Mouse (Mus musculus): ENCODE data around the gene BC004004. TPM values are rescaled to one million over a fixed set of nuclear protein-coding genes. Genes with fewer than 3 reads are reported as not detected.
A peak's percentile ranks its signal among the peaks of the same experiment; 100 is the strongest.
"Not testable (repeated sequence)": the region's sequence is repeated elsewhere in the genome, so short reads cannot be mapped to it uniquely, and the experiment has no call there.

BC004004 gene
- polyA plus RNA-seq, 1 experiment: 120 TPM

GRCm38 (mm10) chr17:29263417-29263816 is 5.2 kb upstream of the BC004004 start:
- peaks cover 23% of the 10 kb centered on the region for H3K79me2 ChIP-seq (ENCODE audit: control insufficient read depth, insufficient read depth)
- TF ChIP-seq SRF (IDR thresholded peaks at IDR 0.05; ENCODE audit: control insufficient read depth, insufficient read length, low read depth): no peak
- TF ChIP-seq POLR2AphosphoS2 (IDR thresholded peaks at IDR 0.05; ENCODE audit: insufficient read length, low read depth): no peak
- no peak for TF ChIP-seq POLR2A (IDR thresholded peaks at IDR 0.05; ENCODE audit: insufficient read length, low read depth)
- no peak for TF ChIP-seq TCF3 (IDR thresholded peaks at IDR 0.05; ENCODE audit: insufficient read length, low read depth)
- no peak for TF ChIP-seq USF1 (IDR thresholded peaks at IDR 0.05; ENCODE audit: low read depth)
- no peak for TF ChIP-seq MYOD1 (IDR thresholded peaks at IDR 0.05; ENCODE audit: control insufficient read depth in 1 of 3, insufficient read length in 2 of 3, low read depth in 2 of 3)
- TF ChIP-seq E2F4 (IDR thresholded peaks at IDR 0.05; ENCODE audit: insufficient read depth): no peak
- TF ChIP-seq MYOG (IDR thresholded peaks at IDR 0.05; ENCODE audit: control insufficient read depth in 1 of 3, insufficient read depth in 1 of 3, insufficient read length in 2 of 3, low read depth in 2 of 3): no peak
- TF ChIP-seq REST (IDR thresholded peaks at IDR 0.05; ENCODE audit: insufficient read depth, insufficient read length): no peak
- TF ChIP-seq TCF12 (IDR thresholded peaks at IDR 0.05; ENCODE audit: insufficient read depth, poor library complexity, severe bottlenecking): no peak
- no peak for TF ChIP-seq MAX (IDR thresholded peaks at IDR 0.05; ENCODE audit: low read depth)
- no peak for TF ChIP-seq CEBPB (IDR thresholded peaks at IDR 0.05; ENCODE audit: insufficient read depth, poor library complexity, severe bottlenecking)
- H3K36me3 ChIP-seq (ENCODE audit: control insufficient read depth, insufficient read depth): no peaks in the 10 kb centered on the region
- no peaks in the 10 kb centered on the region for H3K27me3 ChIP-seq (ENCODE audit: control insufficient read depth, insufficient read depth, insufficient read length)
- H3K4me3 ChIP-seq: peak overlapping the region; percentile 68
- H3ac ChIP-seq (ENCODE audit: control insufficient read depth, insufficient read length): peak overlapping the region; percentile 16
- peak overlapping the region; percentile 75 for H3K4me2 ChIP-seq (ENCODE audit: low read depth)

GRCm38 (mm10) chr17:29263840-29264633 is 4.6 kb upstream of the BC004004 start, which contains the start of gene Ppil1:
Gene Ppil1 (minus strand): TSS chr17:29264186.
- Histone ChIP-seq H3ac (ENCODE audit: control insufficient read depth, insufficient read length) (peak within 1 kb of the TSS; percentile 16), H3K4me3 (peak within 1 kb of the TSS; percentile 68), H3K4me2 (ENCODE audit: low read depth) (peak within 1 kb of the TSS; percentile 76), H3K36me3 (ENCODE audit: control insufficient read depth, insufficient read depth) (no peaks in the 10 kb centered on the region), H3K27me3 (ENCODE audit: control insufficient read depth, insufficient read depth, insufficient read length) (no peaks in the 10 kb centered on the region), H3K79me2 (ENCODE audit: control insufficient read depth, insufficient read depth) (peaks cover 20% of the 10 kb centered on the region)
- no peak for TF ChIP-seq TCF12 (IDR thresholded peaks at IDR 0.05; ENCODE audit: insufficient read depth, poor library complexity, severe bottlenecking)
- TF ChIP-seq POLR2A (IDR thresholded peaks at IDR 0.05; ENCODE audit: insufficient read length, low read depth): peak; percentile 54
- TF ChIP-seq SRF (IDR thresholded peaks at IDR 0.05; ENCODE audit: control insufficient read depth, insufficient read length, low read depth): peak; percentile 23
- peak; percentile 61 for TF ChIP-seq E2F4 (IDR thresholded peaks at IDR 0.05; ENCODE audit: insufficient read depth)

- Histone ChIP-seq H3ac (ENCODE audit: control insufficient read depth, insufficient read length) (no peak overlapping the region), H3K79me2 (ENCODE audit: control insufficient read depth, insufficient read depth) (peaks cover 24% of the 10 kb centered on the region), H3K4me3 (peak overlapping the region; percentile 68), H3K36me3 (ENCODE audit: control insufficient read depth, insufficient read depth) (no peaks in the 10 kb centered on the region), H3K4me2 (ENCODE audit: low read depth) (peak overlapping the region; percentile 76), H3K27me3 (ENCODE audit: control insufficient read depth, insufficient read depth, insufficient read length) (no peaks in the 10 kb centered on the region)
- TF ChIP-seq SRF (IDR thresholded peaks at IDR 0.05; ENCODE audit: control insufficient read depth, insufficient read length, low read depth) (no peak), TCF3 (IDR thresholded peaks at IDR 0.05; ENCODE audit: insufficient read length, low read depth) (no peak), MYOD1 (IDR thresholded peaks at IDR 0.05; ENCODE audit: control insufficient read depth in 1 of 3, insufficient read length in 2 of 3, low read depth in 2 of 3) (no peak), MYOG (IDR thresholded peaks at IDR 0.05; ENCODE audit: control insufficient read depth in 1 of 3, insufficient read depth in 1 of 3, insufficient read length in 2 of 3, low read depth in 2 of 3) (no peak), MAX (IDR thresholded peaks at IDR 0.05; ENCODE audit: low read depth) (no peak), REST (IDR thresholded peaks at IDR 0.05; ENCODE audit: insufficient read depth, insufficient read length) (no peak), CEBPB (IDR thresholded peaks at IDR 0.05; ENCODE audit: insufficient read depth, poor library complexity, severe bottlenecking) (no peak), USF1 (IDR thresholded peaks at IDR 0.05; ENCODE audit: low read depth) (no peak), E2F4 (IDR thresholded peaks at IDR 0.05; ENCODE audit: insufficient read depth) (no peak), POLR2AphosphoS2 (IDR thresholded peaks at IDR 0.05; ENCODE audit: insufficient read length, low read depth) (no peak), TCF12 (IDR thresholded peaks at IDR 0.05; ENCODE audit: insufficient read depth, poor library complexity, severe bottlenecking) (no peak), POLR2A (IDR thresholded peaks at IDR 0.05; ENCODE audit: insufficient read length, low read depth) (no peak)
Measured at GRCm38 (mm10) chr17:29264760-29265159, 3.8 kb upstream of the BC004004 start.

GRCm38 (mm10) chr17:29267040-29267439 is 1.5 kb upstream of the BC004004 start:
- not testable (repeated sequence) for H3K4me3 ChIP-seq; H3ac ChIP-seq (ENCODE audit: control insufficient read depth, insufficient read length); H3K36me3 ChIP-seq (ENCODE audit: control insufficient read depth, insufficient read depth); H3K4me2 ChIP-seq (ENCODE audit: low read depth); H3K27me3 ChIP-seq (ENCODE audit: control insufficient read depth, insufficient read depth, insufficient read length)
- peaks cover 40% of the 10 kb centered on the region for H3K79me2 ChIP-seq (ENCODE audit: control insufficient read depth, insufficient read depth)

GRCm38 (mm10) chr17:29267931-29268681 is 482 bp upstream of the BC004004 start:
- Histone ChIP-seq H3K27me3 (ENCODE audit: control insufficient read depth, insufficient read depth, insufficient read length) (no peaks in the 10 kb centered on the region), H3K4me3 (peak overlapping the region; percentile 56), H3K4me2 (ENCODE audit: low read depth) (peak overlapping the region; percentile 67)

More at GRCm38 (mm10) chr17:29267931-29268681, 482 bp upstream of the BC004004 start:
- no peaks in the 10 kb centered on the region for H3K36me3 ChIP-seq (ENCODE audit: control insufficient read depth, insufficient read depth)
- TF ChIP-seq E2F4 (IDR thresholded peaks at IDR 0.05; ENCODE audit: insufficient read depth) (no peak), MAX (IDR thresholded peaks at IDR 0.05; ENCODE audit: low read depth) (no peak), CEBPB (IDR thresholded peaks at IDR 0.05; ENCODE audit: insufficient read depth, poor library complexity, severe bottlenecking) (no peak), SRF (IDR thresholded peaks at IDR 0.05; ENCODE audit: control insufficient read depth, insufficient read length, low read depth) (no peak), REST (IDR thresholded peaks at IDR 0.05; ENCODE audit: insufficient read depth, insufficient read length) (no peak), POLR2A (IDR thresholded peaks at IDR 0.05; ENCODE audit: insufficient read length, low read depth) (no peak)
- H3ac ChIP-seq (ENCODE audit: control insufficient read depth, insufficient read length): peak overlapping the region; percentile 79
- peaks cover 43% of the 10 kb centered on the region for H3K79me2 ChIP-seq (ENCODE audit: control insufficient read depth, insufficient read depth)
